Mouse (Mus musculus) monocyte, adult 5-6 weeks (primary cell): ENCODE measurements at regions not wholly inside any gene's neighbourhood (a gene's known extent, or its start where the extent isn't known, plus 50 kb on each side); places are given as distances from the start of the nearest gene placed in this dataset.

Experiments
- ATAC-seq: fragments of 153-309, 156-312 bp; replicated peaks from 2 replicates; pipeline ENCODE4 v1.8.0; 2017; ENCODE audit warnings: mild to moderate bottlenecking; ENCODE audit not compliant: low TSS enrichment, insufficient number of reproducible peaks, severe bottlenecking, poor library complexity, low FRiP score

GRCm38 (mm10) chr10:37319746-37320430 lies 181.2 kb upstream of the Marcks start:
- ATAC-seq, result peak; percentile 55

GRCm38 (mm10) chr10:37316701-37317100 lies 178.0 kb upstream of the Marcks start:
- ATAC-seq, result no peak

- ATAC-seq, result 0 out of 2 replicates have a peak, but pooled peaks have one; percentile 20
Measured at GRCm38 (mm10) chr10:37315804-37316203, 177.1 kb upstream of the Marcks start.

GRCm38 (mm10) chr10:37314746-37315430 lies 176.2 kb upstream of the Marcks start:
- no peak; the same call in 1 of the 2 replicates for ATAC-seq

GRCm38 (mm10) chr10:37313461-37313860 lies 174.7 kb upstream of the Marcks start:
- ATAC-seq, result no peak

- ATAC-seq, result no peak
Measured at GRCm38 (mm10) chr10:37310266-37310945, 171.7 kb upstream of the Marcks start.

GRCm38 (mm10) chr10:37304656-37305055 lies 165.9 kb upstream of the Marcks start:
- ATAC-seq, result no peak

GRCm38 (mm10) chr10:37300181-37300889 lies 161.6 kb upstream of the Marcks start:
- no peak for ATAC-seq

GRCm38 (mm10) chr10:37298689-37299421 lies 160.1 kb upstream of the Marcks start:
- ATAC-seq, result no peak

GRCm38 (mm10) chr10:37294231-37294630 lies 155.5 kb upstream of the Marcks start:
- ATAC-seq, result no peak

- no peak for ATAC-seq
Measured at GRCm38 (mm10) chr10:37293292-37293691, 154.6 kb upstream of the Marcks start.

- no peak for ATAC-seq
Measured at GRCm38 (mm10) chr10:37291639-37292495, 153.1 kb upstream of the Marcks start.

- peak; percentile 95 for ATAC-seq
Measured at GRCm38 (mm10) chr10:37289964-37290704, 151.4 kb upstream of the Marcks start.

GRCm38 (mm10) chr10:37286305-37286704 lies 147.6 kb upstream of the Marcks start:
- ATAC-seq, result no peak

- ATAC-seq, result no peak
Measured at GRCm38 (mm10) chr10:37282951-37283350, 144.2 kb upstream of the Marcks start.

- no peak for ATAC-seq
Measured at GRCm38 (mm10) chr10:37280823-37281222, 142.1 kb upstream of the Marcks start.
